Mouse (Mus musculus): ENCODE results near the gene Thada. TPM values are rescaled to one million over a fixed set of nuclear protein-coding genes. Genes with fewer than 3 reads are reported as not detected.

The Thada gene
- polyA plus RNA-seq, 1 experiment from 2014 or later, result 6.6 TPM

- H3K36me3 ChIP-seq, result no peaks in the 10 kb centered on the region
- no peak overlapping the region for H3K4me3 ChIP-seq
- WGBS, result 90% methylated on average over 6 of the region's 6 CpGs
- no peaks in the 10 kb centered on the region for H3K9me3 ChIP-seq
- H3K27ac ChIP-seq (replicated peaks), result no peak overlapping the region
- no peaks in the 10 kb centered on the region for H3K27me3 ChIP-seq
- no peak for ATAC-seq (ENCODE audit: low FRiP score, low read depth)
- no peak overlapping the region for H3K9ac ChIP-seq
- H3K4me2 ChIP-seq, result no peak overlapping the region
- H3K4me1 ChIP-seq (replicated peaks), result 0 out of 2 replicates have a peak, but pooled peaks cover 3% of the 10 kb centered on the region
Observed at GRCm38 (mm10) chr17:84330506-84330905, 135.5 kb downstream of the Thada start.

DNA sequence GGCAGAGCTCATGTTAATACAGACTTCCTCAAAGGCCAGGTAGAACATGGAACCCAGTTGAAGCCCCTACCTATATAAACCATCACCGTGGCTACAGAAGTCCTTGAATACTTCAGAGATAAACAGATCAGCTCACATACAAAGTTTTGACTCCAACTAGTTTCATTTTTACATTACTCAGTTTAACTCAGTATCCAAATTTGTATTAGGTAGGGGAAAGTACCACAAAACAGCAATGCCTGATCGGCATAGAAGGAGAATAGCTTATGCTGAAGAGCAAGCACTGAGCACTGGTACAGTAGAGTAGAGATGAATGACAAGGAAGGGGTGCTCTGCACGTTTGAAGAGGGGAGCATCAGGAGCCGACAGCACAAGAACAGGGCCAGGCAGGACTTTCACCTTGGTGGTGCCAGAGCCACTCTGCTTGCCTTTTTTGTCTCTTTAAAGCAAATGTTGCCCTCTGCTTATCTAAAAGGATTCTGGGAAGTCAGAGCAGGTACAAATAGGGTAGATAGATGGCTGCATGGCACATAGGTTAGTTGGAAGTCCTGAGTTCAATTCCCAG is 136.0 kb downstream of the Thada start:
- Histone ChIP-seq H3K4me3 (no peak overlapping the region), H3K27me3 (no peaks in the 10 kb centered on the region), H3K4me1 (replicated peaks) (0 out of 2 replicates have a peak, but pooled peaks cover 3% of the 10 kb centered on the region), H3K4me2 (no peak overlapping the region), H3K27ac (replicated peaks) (no peak overlapping the region), H3K9ac (no peak overlapping the region), H3K9me3 (no peaks in the 10 kb centered on the region), H3K36me3 (no peaks in the 10 kb centered on the region)
- ATAC-seq (ENCODE audit: low FRiP score, low read depth), result no peak
- 89% methylated on average over 4 of the region's 4 CpGs for WGBS

GRCm38 (mm10) chr17:84328526-84328925 is 137.5 kb downstream of the Thada start:
- Histone ChIP-seq H3K27me3 (no peaks in the 10 kb centered on the region), H3K4me2 (no peak overlapping the region), H3K36me3 (no peaks in the 10 kb centered on the region), H3K9me3 (no peaks in the 10 kb centered on the region), H3K4me1 (replicated peaks) (0 out of 2 replicates have a peak, but pooled peaks cover 3% of the 10 kb centered on the region), H3K27ac (replicated peaks) (no peak overlapping the region), H3K9ac (no peak overlapping the region), H3K4me3 (no peak overlapping the region)
- 93% methylated on average over 2 of the region's 2 CpGs for WGBS
- no peak for ATAC-seq (ENCODE audit: low FRiP score, low read depth)

GRCm38 (mm10) chr17:84327051-84327925 is 138.7 kb downstream of the Thada start:
- Histone ChIP-seq H3K9me3 (no peaks in the 10 kb centered on the region), H3K4me1 (replicated peaks) (0 out of 2 replicates have a peak, but pooled peaks cover 3% of the 10 kb centered on the region), H3K27ac (replicated peaks) (no peak overlapping the region), H3K36me3 (no peaks in the 10 kb centered on the region), H3K9ac (no peak overlapping the region), H3K27me3 (no peaks in the 10 kb centered on the region), H3K4me3 (no peak overlapping the region), H3K4me2 (no peak overlapping the region)
- ATAC-seq (ENCODE audit: low FRiP score, low read depth), result no peak
- WGBS, result 77% methylated on average over 12 of the region's 12 CpGs

DNA sequence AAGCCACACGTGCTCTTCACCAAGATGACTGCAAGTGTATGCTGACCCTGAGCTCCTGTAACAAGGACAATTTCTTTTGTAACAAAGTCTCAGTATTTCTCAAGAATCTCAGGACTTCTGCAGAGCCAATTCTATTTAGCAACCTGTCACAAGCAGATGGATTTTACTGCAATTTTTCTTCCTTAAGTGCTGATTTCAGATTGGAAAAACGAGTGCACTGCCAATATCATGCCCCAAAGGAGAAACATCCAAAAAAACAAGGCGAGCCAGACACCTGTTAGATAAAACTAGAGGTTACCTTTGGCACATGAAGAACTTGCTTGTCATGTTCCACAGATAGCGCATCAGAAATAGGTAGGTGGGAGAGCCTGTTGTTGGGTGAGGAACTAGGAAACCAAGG is 143.8 kb downstream of the Thada start:
- H3K27ac ChIP-seq (replicated peaks), result no peak overlapping the region
- 92% methylated on average over 4 of the region's 4 CpGs for WGBS
- ATAC-seq (ENCODE audit: low FRiP score, low read depth), result no peak

GRCm38 (mm10) chr17:84321351-84321750 is 144.7 kb downstream of the Thada start:
- 91% methylated on average over 5 of the region's 5 CpGs for WGBS
- no peak for ATAC-seq (ENCODE audit: low FRiP score, low read depth)
- Histone ChIP-seq H3K27me3 (no peaks in the 10 kb centered on the region), H3K9me3 (no peaks in the 10 kb centered on the region), H3K9ac (no peak overlapping the region), H3K4me1 (replicated peaks) (no peaks in the 10 kb centered on the region), H3K4me2 (no peak overlapping the region), H3K36me3 (no peaks in the 10 kb centered on the region), H3K4me3 (no peak overlapping the region), H3K27ac (replicated peaks) (no peak overlapping the region)

More for the DNA sequence above, 143.8 kb downstream of the Thada start:
- no peaks in the 10 kb centered on the region for H3K27me3 ChIP-seq
- no peak overlapping the region for H3K9ac ChIP-seq
- no peaks in the 10 kb centered on the region for H3K36me3 ChIP-seq
- no peak overlapping the region for H3K4me3 ChIP-seq
- no peak overlapping the region for H3K4me2 ChIP-seq
- no peaks in the 10 kb centered on the region for H3K4me1 ChIP-seq (replicated peaks)
- no peaks in the 10 kb centered on the region for H3K9me3 ChIP-seq

DNA sequence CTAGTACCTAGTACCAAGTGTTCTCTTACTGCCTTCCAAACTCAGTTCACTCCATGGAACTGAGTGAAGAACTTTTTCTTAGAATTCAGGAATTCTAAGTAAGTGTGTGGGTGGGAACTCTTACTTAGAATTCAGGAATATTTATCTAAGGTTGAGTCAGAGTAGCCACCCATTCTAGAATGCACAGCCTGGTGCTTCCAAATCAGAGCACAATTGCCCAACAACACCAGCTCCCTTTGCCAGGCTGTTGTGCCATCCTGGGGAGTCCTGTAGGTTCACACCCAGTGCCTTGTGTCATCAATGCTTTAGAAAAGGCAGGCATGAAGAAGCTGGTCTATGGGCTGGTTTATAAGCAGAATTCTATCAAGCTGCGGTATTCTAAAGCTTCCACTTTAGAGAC is 145.4 kb downstream of the Thada start:
- no peaks in the 10 kb centered on the region for H3K4me1 ChIP-seq (replicated peaks)
- H3K36me3 ChIP-seq, result no peaks in the 10 kb centered on the region
- H3K4me3 ChIP-seq, result no peak overlapping the region
- 97% methylated on average over 1 of the region's 1 CpGs for WGBS
- no peak overlapping the region for H3K27ac ChIP-seq (replicated peaks)
- H3K4me2 ChIP-seq, result no peak overlapping the region
- H3K9ac ChIP-seq, result no peak overlapping the region
- no peaks in the 10 kb centered on the region for H3K9me3 ChIP-seq
- ATAC-seq (ENCODE audit: low FRiP score, low read depth), result no peak
- no peaks in the 10 kb centered on the region for H3K27me3 ChIP-seq

GRCm38 (mm10) chr17:84314341-84314740 is 151.7 kb downstream of the Thada start:
- Histone ChIP-seq H3K4me2 (no peak overlapping the region), H3K36me3 (peaks cover 2% of the 10 kb centered on the region; the same call in 1 of the 2 replicates), H3K4me3 (no peak overlapping the region), H3K27ac (replicated peaks) (no peak overlapping the region), H3K9me3 (no peaks in the 10 kb centered on the region), H3K9ac (no peak overlapping the region), H3K4me1 (replicated peaks) (no peaks in the 10 kb centered on the region), H3K27me3 (no peaks in the 10 kb centered on the region)
- no peak for ATAC-seq (ENCODE audit: low FRiP score, low read depth)
- WGBS, result 86% methylated on average over 7 of the region's 7 CpGs

DNA sequence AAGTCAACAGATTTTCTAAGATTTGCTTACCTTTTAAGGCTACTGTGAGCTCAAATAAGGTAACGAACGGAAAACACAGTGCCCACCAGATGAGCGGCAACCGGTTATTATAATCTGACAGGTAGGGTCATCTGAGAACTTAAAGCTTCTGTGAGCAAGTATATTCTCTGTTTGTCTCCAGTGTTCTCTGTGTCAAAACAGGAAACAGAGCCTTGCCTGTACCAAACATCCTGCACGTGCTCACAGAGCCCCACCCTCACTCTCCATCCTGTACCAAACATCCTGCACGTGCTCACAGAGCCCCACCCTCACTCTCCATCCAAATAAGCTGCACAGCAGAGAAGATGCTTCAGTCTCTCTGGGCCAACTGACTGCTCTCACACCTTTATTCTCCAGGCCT is 152.5 kb downstream of the Thada start:
- no peak overlapping the region for H3K4me2 ChIP-seq

GRCm38 (mm10) chr17:84306151-84306550 is 159.9 kb downstream of the Thada start:
- H3K4me1 ChIP-seq (replicated peaks), result no peaks in the 10 kb centered on the region
- H3K9me3 ChIP-seq, result no peaks in the 10 kb centered on the region
- H3K36me3 ChIP-seq, result peaks cover 18% of the 10 kb centered on the region; the same call in 1 of the 2 replicates
- no peak overlapping the region for H3K4me2 ChIP-seq
- no peak for ATAC-seq (ENCODE audit: low FRiP score, low read depth)
- 84% methylated on average over 1 of the region's 1 CpGs for WGBS
- no peak overlapping the region for H3K27ac ChIP-seq (replicated peaks)
- H3K27me3 ChIP-seq, result no peaks in the 10 kb centered on the region
- H3K4me3 ChIP-seq, result no peak overlapping the region
- H3K9ac ChIP-seq, result no peak overlapping the region

More for the DNA sequence above, 152.5 kb downstream of the Thada start:
- no peak overlapping the region for H3K27ac ChIP-seq (replicated peaks)
- WGBS, result 93% methylated on average over 6 of the region's 6 CpGs
- H3K4me3 ChIP-seq, result no peak overlapping the region
- H3K36me3 ChIP-seq, result peaks cover 10% of the 10 kb centered on the region; the same call in 1 of the 2 replicates
- ATAC-seq (ENCODE audit: low FRiP score, low read depth), result no peak
- H3K9me3 ChIP-seq, result no peaks in the 10 kb centered on the region
- no peak overlapping the region for H3K9ac ChIP-seq
- H3K4me1 ChIP-seq (replicated peaks), result no peaks in the 10 kb centered on the region
- no peaks in the 10 kb centered on the region for H3K27me3 ChIP-seq

GRCm38 (mm10) chr17:84305074-84305473 is 160.9 kb downstream of the Thada start:
- no peak overlapping the region for H3K9ac ChIP-seq
- H3K4me1 ChIP-seq (replicated peaks), result no peaks in the 10 kb centered on the region
- no peak overlapping the region for H3K4me2 ChIP-seq
- peaks cover 18% of the 10 kb centered on the region; the same call in 1 of the 2 replicates for H3K36me3 ChIP-seq
- no peaks in the 10 kb centered on the region for H3K9me3 ChIP-seq
- no peak overlapping the region for H3K27ac ChIP-seq (replicated peaks)
- no peak for ATAC-seq (ENCODE audit: low FRiP score, low read depth)
- H3K4me3 ChIP-seq, result no peak overlapping the region
- WGBS, result 95% methylated on average over 5 of the region's 5 CpGs
- no peaks in the 10 kb centered on the region for H3K27me3 ChIP-seq

DNA sequence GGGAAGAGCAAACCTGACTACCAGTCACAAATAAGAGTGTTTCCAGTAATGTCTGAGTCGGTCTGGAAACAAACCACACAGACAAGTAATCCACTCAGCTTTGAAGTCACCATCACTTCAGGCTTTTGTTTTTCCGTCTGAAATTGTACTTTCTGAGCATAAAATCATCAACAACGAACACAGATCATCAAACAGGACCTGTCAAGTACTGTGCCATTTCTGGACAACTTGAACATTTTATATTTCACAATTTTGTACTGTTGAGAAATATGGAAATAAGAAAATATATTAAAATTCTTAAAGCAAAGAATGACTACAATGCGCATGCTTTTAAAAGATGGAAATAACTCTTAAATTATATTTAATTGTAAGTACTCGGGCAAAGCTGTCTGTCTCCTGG is 161.9 kb downstream of the Thada start:
- no peaks in the 10 kb centered on the region for H3K4me1 ChIP-seq (replicated peaks)
- no peaks in the 10 kb centered on the region for H3K27me3 ChIP-seq
- no peaks in the 10 kb centered on the region for H3K9me3 ChIP-seq
- peaks cover 14% of the 10 kb centered on the region; the same call in 1 of the 2 replicates for H3K36me3 ChIP-seq
- no peak for ATAC-seq (ENCODE audit: low FRiP score, low read depth)
- no peak overlapping the region for H3K4me3 ChIP-seq
- no peak overlapping the region for H3K4me2 ChIP-seq
- H3K27ac ChIP-seq (replicated peaks), result no peak overlapping the region
- no peak overlapping the region for H3K9ac ChIP-seq
- 89% methylated on average over 5 of the region's 5 CpGs for WGBS
